Mouse (Mus musculus): Measurements from ENCODE around the gene Tmem189. TPM values are rescaled to one million over a fixed set of nuclear protein-coding genes. Genes with fewer than 3 reads are reported as not detected.
"Not testable (repeated sequence)": the region's sequence is repeated elsewhere in the genome, so short reads cannot be mapped to it uniquely, and the experiment has no call there.

The Tmem189 gene
- polyA plus RNA-seq, 1 experiment from 2014 or later, result 64.6 TPM

GRCm38 (mm10) chr2:167621255-167622087 lies 68.2 kb downstream of the Tmem189 start:
- no peaks in the 10 kb centered on the region for H3K9me3 ChIP-seq (replicated peaks; ENCODE audit: low read length)
- no peaks in the 10 kb centered on the region for H3K27me3 ChIP-seq (ENCODE audit: insufficient read depth, low read length)
- H3K36me3 ChIP-seq (ENCODE audit: insufficient read depth, low read length), result peaks cover 6% of the 10 kb centered on the region; the same call in 1 of the 2 replicates
- no peak for DNase-seq (ENCODE audit: low spot score)
- no peak overlapping the region for H3K4me3 ChIP-seq (replicated peaks; ENCODE audit: low read depth, low read length)
- WGBS, result 72% methylated on average over 9 of the region's 9 CpGs
- H3K9ac ChIP-seq (ENCODE audit: low read depth, low read length), result no peak overlapping the region
- H3K4me2 ChIP-seq (ENCODE audit: low read length), result no peak overlapping the region
- TF ChIP-seq CTCF (IDR thresholded peaks at IDR 0.05; ENCODE audit: low read depth), result no peak
- ATAC-seq (replicated peaks; ENCODE audit: low FRiP score, low read depth), result 0 out of 2 replicates have a peak, but pooled peaks have one; percentile 16
- H3K27ac ChIP-seq, result peak overlapping the region; percentile 4; the same call in 1 of the 2 replicates
- no peaks in the 10 kb centered on the region; the same call in 1 of the 2 replicates for H3K4me1 ChIP-seq (replicated peaks; ENCODE audit: insufficient read depth, low read length)

DNA sequence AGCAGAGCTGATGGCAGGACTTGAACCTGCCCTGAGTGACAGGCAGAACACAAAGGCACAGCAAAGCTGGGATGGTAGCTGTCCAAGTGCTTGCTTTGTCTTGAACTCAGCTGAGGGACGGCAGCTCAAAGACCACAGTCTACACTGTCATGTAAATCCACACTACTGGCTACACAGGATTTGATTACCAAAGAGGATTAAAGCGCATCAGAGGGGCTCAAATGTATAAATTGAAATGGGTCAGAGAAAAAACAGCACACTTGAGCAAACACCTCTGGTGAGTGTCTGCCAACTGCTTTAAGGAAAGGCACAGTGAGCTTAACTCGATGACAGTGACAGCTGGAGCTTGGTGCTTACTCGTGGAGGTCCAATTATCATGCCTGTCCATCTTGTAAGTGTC lies 72.2 kb downstream of the Tmem189 start:
- Histone ChIP-seq H3K4me3 (replicated peaks; ENCODE audit: low read depth, low read length) (no peak overlapping the region), H3K4me1 (replicated peaks; ENCODE audit: insufficient read depth, low read length) (no peaks in the 10 kb centered on the region; the same call in 1 of the 2 replicates), H3K36me3 (ENCODE audit: insufficient read depth, low read length) (peaks cover 20% of the 10 kb centered on the region), H3K27me3 (ENCODE audit: insufficient read depth, low read length) (no peaks in the 10 kb centered on the region), H3K27ac (no peak overlapping the region), H3K4me2 (ENCODE audit: low read length) (no peak overlapping the region), H3K9me3 (replicated peaks; ENCODE audit: low read length) (no peaks in the 10 kb centered on the region), H3K9ac (ENCODE audit: low read depth, low read length) (no peak overlapping the region)
- ATAC-seq (replicated peaks; ENCODE audit: low FRiP score, low read depth), result no peak
- TF ChIP-seq CTCF (IDR thresholded peaks at IDR 0.05; ENCODE audit: low read depth), result no peak
- no peak for DNase-seq (ENCODE audit: low spot score)
- 67% methylated on average over 4 of the region's 4 CpGs for WGBS

- H3K4me1 ChIP-seq (replicated peaks; ENCODE audit: insufficient read depth, low read length), result no peaks in the 10 kb centered on the region
- no peak overlapping the region for H3K27ac ChIP-seq
- DNase-seq (ENCODE audit: low spot score) (no peak), ATAC-seq (replicated peaks; ENCODE audit: low FRiP score, low read depth) (no peak)
- 79% methylated on average over 3 of the region's 3 CpGs for WGBS
- no peak for TF ChIP-seq CTCF (IDR thresholded peaks at IDR 0.05; ENCODE audit: low read depth)
- peaks cover 22% of the 10 kb centered on the region for H3K36me3 ChIP-seq (ENCODE audit: insufficient read depth, low read length)
- no peak overlapping the region for H3K9ac ChIP-seq (ENCODE audit: low read depth, low read length)
- H3K9me3 ChIP-seq (replicated peaks; ENCODE audit: low read length), result no peaks in the 10 kb centered on the region
- H3K4me2 ChIP-seq (ENCODE audit: low read length), result no peak overlapping the region
- no peaks in the 10 kb centered on the region for H3K27me3 ChIP-seq (ENCODE audit: insufficient read depth, low read length)
- H3K4me3 ChIP-seq (replicated peaks; ENCODE audit: low read depth, low read length), result no peak overlapping the region
These were observed 72.6 kb downstream of the Tmem189 start for GRCm38 (mm10) chr2:167617034-167617433.

DNA sequence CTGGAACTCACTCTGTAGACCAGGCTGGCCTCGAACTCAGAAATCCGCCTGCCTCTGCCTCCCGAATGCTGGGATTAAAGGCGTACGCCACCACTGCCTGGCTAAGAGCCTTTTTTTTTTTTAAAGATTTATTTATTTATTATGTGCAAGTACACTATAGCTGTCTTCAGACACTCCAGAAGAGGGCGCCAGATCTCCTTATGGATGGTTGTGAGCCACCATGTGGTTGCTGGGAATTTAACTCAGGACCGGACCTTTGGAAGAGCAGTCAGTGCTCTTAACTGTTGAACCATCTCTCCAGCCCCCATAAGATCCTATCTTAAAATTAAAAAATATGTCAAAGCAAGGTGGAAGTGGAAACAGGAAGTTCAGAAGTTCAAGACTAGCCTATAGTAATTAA lies 76.3 kb downstream of the Tmem189 start:
- H3K9me3 ChIP-seq (replicated peaks; ENCODE audit: low read length); H3K4me1 ChIP-seq (replicated peaks; ENCODE audit: insufficient read depth, low read length); DNase-seq (ENCODE audit: low spot score); ATAC-seq (replicated peaks; ENCODE audit: low FRiP score, low read depth); H3K27ac ChIP-seq; H3K4me3 ChIP-seq (replicated peaks; ENCODE audit: low read depth, low read length); H3K4me2 ChIP-seq (ENCODE audit: low read length); H3K27me3 ChIP-seq (ENCODE audit: insufficient read depth, low read length); H3K9ac ChIP-seq (ENCODE audit: low read depth, low read length): not testable (repeated sequence)
- peaks cover 40% of the 10 kb centered on the region for H3K36me3 ChIP-seq (ENCODE audit: insufficient read depth, low read length)
- 95% methylated on average over 6 of the region's 7 CpGs for whole genome bisulfite sequencing
- peak; percentile 48 for TF ChIP-seq CTCF (IDR thresholded peaks at IDR 0.05; ENCODE audit: low read depth)

GRCm38 (mm10) chr2:167612122-167612521 lies 77.5 kb downstream of the Tmem189 start:
- Histone ChIP-seq H3K4me2 (ENCODE audit: low read length) (no peak overlapping the region), H3K9me3 (replicated peaks; ENCODE audit: low read length) (no peaks in the 10 kb centered on the region), H3K36me3 (ENCODE audit: insufficient read depth, low read length) (peaks cover 36% of the 10 kb centered on the region), H3K27me3 (ENCODE audit: insufficient read depth, low read length) (no peaks in the 10 kb centered on the region), H3K9ac (ENCODE audit: low read depth, low read length) (no peak overlapping the region), H3K4me1 (replicated peaks; ENCODE audit: insufficient read depth, low read length) (no peaks in the 10 kb centered on the region), H3K4me3 (replicated peaks; ENCODE audit: low read depth, low read length) (no peak overlapping the region), H3K27ac (no peak overlapping the region)
- no peak for TF ChIP-seq CTCF (IDR thresholded peaks at IDR 0.05; ENCODE audit: low read depth)
- ATAC-seq (replicated peaks; ENCODE audit: low FRiP score, low read depth) (no peak), DNase-seq (ENCODE audit: low spot score) (no peak)
- 93% methylated on average over 14 of the region's 14 CpGs for WGBS

DNA sequence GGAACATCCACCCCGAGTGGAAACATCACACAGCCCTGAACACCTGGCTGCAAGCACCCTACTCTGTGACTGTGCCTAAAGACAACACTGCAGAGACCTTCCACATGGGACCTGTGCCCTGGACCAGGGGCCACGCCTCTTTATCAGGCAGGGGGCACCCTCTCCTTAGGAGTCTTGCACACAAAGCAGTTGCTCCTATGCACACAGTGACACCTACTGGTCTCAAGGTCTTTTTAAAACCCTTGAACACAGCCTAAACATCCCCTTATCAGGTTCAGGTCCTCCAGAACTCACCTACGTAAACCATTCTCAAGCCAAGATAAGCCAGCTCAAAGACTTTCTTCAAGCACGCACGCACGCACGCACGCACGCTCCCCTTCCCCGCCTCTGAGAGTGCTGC lies 78.3 kb downstream of the Tmem189 start:
- peaks cover 34% of the 10 kb centered on the region for H3K36me3 ChIP-seq (ENCODE audit: insufficient read depth, low read length)
- no peak for DNase-seq (ENCODE audit: low spot score)
- peak; percentile 59 for TF ChIP-seq CTCF (IDR thresholded peaks at IDR 0.05; ENCODE audit: low read depth)

More for the DNA sequence above, 78.3 kb downstream of the Tmem189 start:
- Histone ChIP-seq H3K9me3 (replicated peaks; ENCODE audit: low read length) (no peaks in the 10 kb centered on the region), H3K27me3 (ENCODE audit: insufficient read depth, low read length) (no peaks in the 10 kb centered on the region), H3K9ac (ENCODE audit: low read depth, low read length) (no peak overlapping the region), H3K27ac (no peak overlapping the region), H3K4me2 (ENCODE audit: low read length) (no peak overlapping the region), H3K4me1 (replicated peaks; ENCODE audit: insufficient read depth, low read length) (no peaks in the 10 kb centered on the region), H3K4me3 (replicated peaks; ENCODE audit: low read depth, low read length) (no peak overlapping the region)
- no peak for ATAC-seq (replicated peaks; ENCODE audit: low FRiP score, low read depth)
- WGBS, result 89% methylated on average over 10 of the region's 10 CpGs
